Mouse (Mus musculus): ENCODE results near the gene Actb.
A peak's percentile ranks its signal among the peaks of the same experiment; 100 is the strongest.

- no peak for TF ChIP-seq POLR2A (IDR thresholded peaks at IDR 0.05; ENCODE audit: insufficient read depth, low read length)
- peak; percentile 87 for TF ChIP-seq CTCF (IDR thresholded peaks at IDR 0.05; ENCODE audit: low read depth, low read length)
Measured at GRCm38 (mm10) chr5:142854877-142855276, 51.7 kb downstream of the Actb start.
